Mouse (Mus musculus) thymus, adult 2 months (tissue): ENCODE data around the gene Nkapl.

Source experiments
- CTCF ChIP-seq: fragments of 200-500 bp; IDR thresholded peaks from 2 replicates; pipeline ENCODE4 v1.5.1; 2012; ENCODE audit warnings: mild to moderate bottlenecking, control low read depth, low read length, moderate library complexity, borderline replicate concordance; ENCODE audit not compliant: control insufficient read depth, poor library complexity, insufficient read depth; ENCODE audit errors: extremely low read depth
- POLR2A ChIP-seq: fragments of 200-500 bp; IDR thresholded peaks from 2 replicates; pipeline ENCODE4 v1.6.1; 2012; ENCODE audit warnings: mild to moderate bottlenecking, low read length, control low read depth, moderate library complexity; ENCODE audit not compliant: control insufficient read depth, poor library complexity, insufficient read depth; ENCODE audit errors: extremely low read depth

DNA sequence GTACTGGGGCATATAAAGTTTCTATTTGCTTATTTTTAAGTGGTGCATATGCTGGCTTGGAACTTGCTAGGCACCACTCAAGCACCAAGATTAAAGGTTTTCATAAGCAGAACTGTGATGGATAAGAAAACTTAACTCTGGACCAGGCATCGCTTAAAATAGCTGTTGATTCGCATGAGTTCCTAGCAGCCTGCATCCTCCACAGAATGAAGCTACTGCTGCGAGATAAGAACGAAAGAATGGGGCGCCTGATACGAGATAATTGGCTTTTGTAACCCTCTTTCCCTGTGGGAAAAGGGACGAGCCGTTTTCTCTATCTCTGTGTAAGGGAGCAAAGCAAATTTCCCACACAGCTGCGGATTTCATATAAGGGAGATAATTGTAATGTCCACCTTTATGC is 788 bp upstream of the Nkapl start:
- no peak for TF ChIP-seq POLR2A
- TF ChIP-seq CTCF: no peak
